Mouse (Mus musculus): ENCODE results near the gene Slc39a3. TPM values are rescaled to one million over a fixed set of nuclear protein-coding genes. Genes with fewer than 3 reads are reported as not detected.

Slc39a3 gene
- 36.6 and 42.0 TPM in 2 replicates for polyA plus RNA-seq (2012; rRNA removed; ENCODE audit: low replicate concordance)

DNA sequence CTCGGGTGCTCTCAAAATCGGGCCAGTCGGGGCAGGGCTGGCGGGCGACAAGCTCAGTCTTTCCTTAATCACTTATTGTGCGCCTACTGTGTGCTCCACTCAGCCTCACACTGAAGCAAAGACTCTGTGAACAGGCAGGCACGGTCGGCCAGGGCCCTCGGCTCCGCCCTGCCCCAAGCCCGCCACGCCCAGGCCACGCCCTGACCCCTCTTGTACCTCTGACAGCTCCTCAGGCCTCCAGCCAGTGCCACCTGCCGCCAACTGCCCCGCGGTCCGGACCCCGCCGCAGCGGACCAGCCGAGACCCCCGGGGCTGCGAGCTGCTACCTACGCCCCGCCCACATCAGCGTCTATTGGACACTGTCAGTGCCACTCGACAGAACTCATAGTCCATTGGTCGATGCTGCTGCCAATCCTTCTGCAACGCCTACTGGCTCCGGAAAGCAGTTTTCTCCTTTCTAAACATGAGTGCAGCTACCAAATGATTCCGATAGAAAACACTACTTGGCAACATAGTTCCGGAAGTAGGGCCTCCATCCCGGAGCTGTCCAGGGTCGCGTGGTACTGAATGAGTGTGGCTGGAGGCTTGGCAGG is at the start of gene Slc39a3:
Slc39a3 (minus strand) TSS at position 439 of the 593 bp plus-strand sequence.

DNA sequence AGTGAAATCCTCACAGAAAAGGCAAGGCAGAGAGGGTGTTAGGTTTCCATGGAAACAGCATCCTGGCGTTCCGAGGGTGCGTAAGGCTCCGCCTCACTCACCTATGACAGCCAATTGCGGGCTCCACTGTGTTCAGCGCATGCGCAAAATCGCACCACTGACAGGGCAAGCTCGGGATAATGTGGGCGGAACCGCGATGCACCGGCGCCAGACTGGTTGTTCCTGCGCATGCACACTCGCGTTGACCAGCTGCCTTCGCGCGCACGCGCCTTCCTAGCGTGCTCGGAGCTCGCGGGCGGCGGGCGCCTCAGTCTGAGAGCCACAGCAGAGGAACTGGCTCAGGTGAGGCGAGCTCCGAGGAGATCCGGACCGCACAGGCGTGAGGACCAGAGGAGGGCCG is 32.6 kb upstream of the Slc39a3 start, which contains the start of gene Thop1:
Thop1 (plus strand) TSS at position 200 of the 400 bp plus-strand sequence.

DNA sequence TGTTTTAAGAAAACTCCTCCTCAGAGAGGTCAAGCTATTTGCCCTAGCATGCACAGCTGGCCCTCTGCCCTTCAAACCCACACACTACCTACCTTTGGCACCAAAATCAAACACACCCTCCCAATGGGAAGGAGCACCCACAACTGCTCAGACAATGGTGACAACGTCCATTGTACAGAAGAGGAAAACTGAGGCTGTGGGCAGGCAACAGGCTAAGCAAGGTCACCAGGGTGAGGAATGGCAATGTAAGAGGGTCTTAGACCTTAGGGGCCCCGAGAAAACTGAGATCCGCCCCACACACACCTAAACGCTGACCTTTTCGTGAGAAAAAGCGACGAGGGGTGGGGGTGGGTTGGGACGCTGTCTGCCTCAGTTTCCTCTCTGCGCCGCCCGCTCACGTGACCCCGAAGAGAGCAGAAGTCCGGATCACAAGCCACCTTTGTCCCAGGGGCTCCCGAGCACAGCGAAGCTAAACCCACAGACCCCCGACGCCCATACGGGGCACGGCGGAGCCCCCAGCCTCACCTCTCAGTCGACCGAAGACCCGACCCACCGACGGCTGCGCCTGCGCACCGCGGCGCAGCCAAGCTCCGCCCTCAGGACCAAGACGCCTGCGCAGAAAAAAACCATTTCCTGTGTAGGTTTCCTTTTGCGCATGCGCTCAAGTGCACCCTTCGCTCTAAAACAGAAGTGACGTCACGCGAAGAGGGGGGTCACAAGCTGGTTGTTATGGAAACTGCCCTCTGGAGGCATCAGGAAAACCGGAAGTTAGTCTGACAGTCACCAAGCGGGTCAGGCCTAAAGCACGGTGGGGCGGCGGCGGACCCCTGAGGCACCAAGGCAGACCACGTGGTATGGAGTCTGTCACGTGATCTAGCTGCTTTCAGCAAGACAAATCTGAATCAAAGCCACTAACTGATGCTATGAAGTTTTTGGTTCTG is 22.6 kb upstream of the Slc39a3 start, which contains the start of gene Sgta:
Sgta (minus strand) TSS at position 579 of the 941 bp plus-strand sequence.

GRCm38 (mm10) chr10:81025639-81026275 is 11.5 kb downstream of the Slc39a3 start, which contains the start of gene Diras1:
TSS of gene Diras1 (minus strand) at chr10:81025662.

DNA sequence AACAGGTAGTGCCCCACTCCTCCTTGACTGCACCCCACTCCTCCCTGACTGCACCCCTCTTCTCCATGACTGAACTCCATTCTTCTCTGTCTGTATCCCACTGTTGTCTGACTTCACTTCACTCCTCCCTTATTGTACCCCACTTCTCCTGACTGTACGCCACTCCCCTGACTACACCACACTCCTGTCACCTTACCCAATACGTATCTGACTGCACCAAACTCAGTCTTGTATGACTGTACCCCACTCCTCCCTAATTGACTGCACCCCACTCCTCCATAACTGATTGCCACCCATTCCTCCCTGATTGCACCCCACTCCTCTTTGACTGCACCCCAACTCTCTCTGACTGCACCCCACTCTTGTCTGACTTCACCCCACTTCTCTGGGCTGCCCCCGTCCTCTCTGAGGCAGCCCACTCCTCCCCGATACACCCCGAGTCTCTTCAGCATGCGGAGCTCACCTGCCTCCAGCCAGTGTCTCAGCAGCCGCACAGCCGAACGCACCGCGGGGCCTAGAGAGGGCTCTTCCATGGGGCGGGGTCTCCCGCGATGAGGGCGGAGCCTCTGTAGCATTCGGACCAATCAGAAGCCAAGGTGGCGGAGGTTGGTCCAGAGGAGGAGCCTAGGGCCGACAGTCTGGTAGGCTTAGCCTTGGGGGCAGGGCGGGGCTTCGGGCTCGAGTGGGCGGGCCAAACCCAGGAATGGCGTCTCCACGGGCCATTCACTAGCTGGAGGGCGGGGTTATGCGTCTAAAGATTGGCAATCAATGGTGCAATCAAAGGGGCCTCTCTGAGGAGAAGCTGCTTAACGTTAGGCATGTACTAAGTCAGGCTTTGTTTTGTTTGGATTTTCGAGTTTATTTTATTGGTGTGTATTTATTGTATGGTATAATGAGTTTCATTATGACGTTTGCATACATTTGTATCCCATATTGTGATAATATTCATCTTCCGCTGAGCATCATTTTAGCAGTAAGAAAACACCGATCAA is 22.5 kb downstream of the Slc39a3 start, which contains the start of gene Gng7:
Gng7 (minus strand) TSS at position 553 of the 992 bp plus-strand sequence.

Other genes with a start within 250 kb of the Slc39a3 start
- 28.5 and 70.7 TPM in 2 replicates for gene Sf3a2, start 239.2 kb downstream of the Slc39a3 start, polyA plus RNA-seq (2012; rRNA removed; ENCODE audit: low replicate concordance)
- gene Plekhj1, start 238.8 kb downstream of the Slc39a3 start, polyA plus RNA-seq (2012; rRNA removed; ENCODE audit: low replicate concordance): 48.7 and 79.2 TPM in 2 replicates
- 0.47 and 3.1 TPM in 2 replicates for gene Amh, start 232.2 kb downstream of the Slc39a3 start, polyA plus RNA-seq (2012; rRNA removed; ENCODE audit: low replicate concordance)
- 0.38 and 44.2 TPM in 2 replicates for gene Jsrp1, start 223.9 kb downstream of the Slc39a3 start, polyA plus RNA-seq (2012; rRNA removed; ENCODE audit: low replicate concordance)
- 1,126 and 1,128 TPM in 2 replicates for gene Oaz1, start 210.8 kb downstream of the Slc39a3 start, polyA plus RNA-seq (2012; rRNA removed; ENCODE audit: low replicate concordance)
- gene Lingo3, start 193.4 kb downstream of the Slc39a3 start, polyA plus RNA-seq (2012; rRNA removed; ENCODE audit: low replicate concordance): 3.3 TPM in 1 of 2 replicates, not detected in the other
- 89.6 and 111 TPM in 2 replicates for gene Lsm7, start 182.2 kb downstream of the Slc39a3 start, polyA plus RNA-seq (2012; rRNA removed; ENCODE audit: low replicate concordance)
- 96.5 and 123 TPM in 2 replicates for gene Sppl2b, start 182.2 kb downstream of the Slc39a3 start, polyA plus RNA-seq (2012; rRNA removed; ENCODE audit: low replicate concordance)
- 0.13 and 0.14 TPM in 2 replicates for gene Tmprss9, start 165.6 kb downstream of the Slc39a3 start, polyA plus RNA-seq (2012; rRNA removed; ENCODE audit: low replicate concordance)
- 202 and 257 TPM in 2 replicates for gene Timm13, start 136.5 kb downstream of the Slc39a3 start, polyA plus RNA-seq (2012; rRNA removed; ENCODE audit: low replicate concordance)
- gene Lmnb2, start 119.2 kb downstream of the Slc39a3 start, polyA plus RNA-seq (2012; rRNA removed; ENCODE audit: low replicate concordance): 11.2 and 14.6 TPM in 2 replicates
- gene Gadd45b, start 107.4 kb downstream of the Slc39a3 start, polyA plus RNA-seq (2012; rRNA removed; ENCODE audit: low replicate concordance): 31.8 and 52.6 TPM in 2 replicates
- 6.4 and 7.3 TPM in 2 replicates for gene Gng7, start 22.5 kb downstream of the Slc39a3 start, polyA plus RNA-seq (2012; rRNA removed; ENCODE audit: low replicate concordance)
- 0.09 and 0.27 TPM in 2 replicates for gene Diras1, start 11.8 kb downstream of the Slc39a3 start, polyA plus RNA-seq (2012; rRNA removed; ENCODE audit: low replicate concordance)
- 313 and 371 TPM in 2 replicates for gene Sgta, start 22.8 kb upstream of the Slc39a3 start, polyA plus RNA-seq (2012; rRNA removed; ENCODE audit: low replicate concordance)
- gene Thop1, start 32.6 kb upstream of the Slc39a3 start, polyA plus RNA-seq (2012; rRNA removed; ENCODE audit: low replicate concordance): 30.9 and 38.7 TPM in 2 replicates
- gene Creb3l3, start 61.4 kb upstream of the Slc39a3 start, polyA plus RNA-seq (2012; rRNA removed; ENCODE audit: low replicate concordance): 2.5 TPM in 2 replicates
- 152 and 291 TPM in 2 replicates for gene Map2k2, start 68.5 kb upstream of the Slc39a3 start, polyA plus RNA-seq (2012; rRNA removed; ENCODE audit: low replicate concordance)
- 45.5 and 121 TPM in 2 replicates for gene Zbtb7a, start 97.8 kb upstream of the Slc39a3 start, polyA plus RNA-seq (2012; rRNA removed; ENCODE audit: low replicate concordance)
- 36.6 and 47.6 TPM in 2 replicates for gene Pias4, start 130.5 kb upstream of the Slc39a3 start, polyA plus RNA-seq (2012; rRNA removed; ENCODE audit: low replicate concordance)
- gene Eef2, start 139.2 kb upstream of the Slc39a3 start, polyA plus RNA-seq (2012; rRNA removed; ENCODE audit: low replicate concordance): 1,357 and 1,920 TPM in 2 replicates
- 41.3 and 86.2 TPM in 2 replicates for gene Dapk3, start 145.6 kb upstream of the Slc39a3 start, polyA plus RNA-seq (2012; rRNA removed; ENCODE audit: low replicate concordance)
- gene 4930442H23Rik, start 146.4 kb upstream of the Slc39a3 start, polyA plus RNA-seq (2012; rRNA removed; ENCODE audit: low replicate concordance): not detected in 2 replicates
- gene Nmrk2, start 164.6 kb upstream of the Slc39a3 start, polyA plus RNA-seq (2012; rRNA removed; ENCODE audit: low replicate concordance): 3.4 TPM in 1 of 2 replicates, not detected in the other
- gene Atcay, start 193.4 kb upstream of the Slc39a3 start, polyA plus RNA-seq (2012; rRNA removed; ENCODE audit: low replicate concordance): 0.98 and 1.3 TPM in 2 replicates
- 12.8 and 21.1 TPM in 2 replicates for gene Zfr2, start 195.7 kb upstream of the Slc39a3 start, polyA plus RNA-seq (2012; rRNA removed; ENCODE audit: low replicate concordance)
- 6.9 and 12.2 TPM in 2 replicates for gene Matk, start 215.5 kb upstream of the Slc39a3 start, polyA plus RNA-seq (2012; rRNA removed; ENCODE audit: low replicate concordance)
- gene Mrpl54, start 229.5 kb upstream of the Slc39a3 start, polyA plus RNA-seq (2012; rRNA removed; ENCODE audit: low replicate concordance): 46.1 and 120 TPM in 2 replicates
- 145 and 166 TPM in 2 replicates for gene Apba3, start 229.5 kb upstream of the Slc39a3 start, polyA plus RNA-seq (2012; rRNA removed; ENCODE audit: low replicate concordance)

All from mammary gland, adult 2 months (tissue).